Mouse (Mus musculus): ENCODE data around the gene Nes. TPM values are rescaled to one million over a fixed set of nuclear protein-coding genes. Genes with fewer than 3 reads are reported as not detected.

Gene Nes
- polyA plus RNA-seq, 1 experiment from 2014 or later: 76.3 TPM

- H3K4me2 ChIP-seq: no peak overlapping the region
- H3K27me3 ChIP-seq: 0 out of 2 replicates have a peak, but pooled peaks cover 4% of the 10 kb centered on the region
- peaks cover 36% of the 10 kb centered on the region for H3K36me3 ChIP-seq (ENCODE audit: poor library complexity, severe bottlenecking)
- peak overlapping the region; percentile 48 for H3K9ac ChIP-seq
- H3K4me1 ChIP-seq: peaks cover 55% of the 10 kb centered on the region
- peak; percentile 64 for ATAC-seq
- no peak overlapping the region for H3K4me3 ChIP-seq
- H3K27ac ChIP-seq: peak overlapping the region; percentile 54
- WGBS: 6% methylated on average over 4 of the region's 4 CpGs
- no peaks in the 10 kb centered on the region for H3K9me3 ChIP-seq (replicated peaks)
Observed at GRCm38 (mm10) chr3:87944838-87945600, 25.9 kb upstream of the Nes start.

DNA sequence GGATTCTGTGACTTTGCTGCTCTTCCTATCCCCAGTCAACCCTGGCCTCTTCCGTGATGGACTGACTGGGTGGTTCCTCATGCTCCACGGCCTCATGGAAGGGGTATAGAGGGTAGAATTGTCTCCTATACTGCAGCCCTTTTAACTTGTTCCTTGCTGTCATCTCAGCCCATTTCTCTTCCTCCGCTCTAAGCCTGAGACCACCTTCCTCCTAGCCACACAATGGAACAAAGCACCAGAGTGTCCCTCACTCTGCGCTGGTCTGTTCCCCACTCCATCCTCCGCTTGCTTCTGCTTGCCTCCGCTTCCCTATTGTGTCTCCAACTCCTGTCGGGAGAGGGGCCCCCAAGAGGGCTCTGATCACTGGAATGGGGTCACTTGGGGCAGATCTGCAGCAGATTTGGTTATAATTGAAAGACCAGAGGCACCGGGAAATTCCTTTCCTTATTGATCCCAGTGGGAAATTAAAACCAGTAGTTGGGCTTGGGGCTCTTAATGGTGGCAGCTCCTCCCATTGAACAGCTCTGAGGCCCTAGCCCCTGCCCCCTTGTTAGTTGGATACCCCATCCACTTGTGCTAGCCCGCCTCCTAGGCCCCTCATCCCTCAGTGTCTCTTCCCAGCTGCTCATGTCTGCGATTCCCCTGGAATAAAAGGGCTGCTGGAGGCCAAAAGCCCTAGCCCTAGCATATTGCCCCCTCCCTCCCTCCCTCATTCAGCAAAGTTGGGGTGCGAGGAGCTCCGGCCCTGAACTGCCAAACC, 24.9 kb upstream of the Nes start:
- no peak overlapping the region for H3K4me2 ChIP-seq
- no peak; the same call in 1 of the 2 replicates for ATAC-seq
- 0 out of 2 replicates have a peak overlapping the region, but pooled peaks have one; percentile 21 for H3K9ac ChIP-seq
- no peaks in the 10 kb centered on the region for H3K9me3 ChIP-seq (replicated peaks)
- H3K27ac ChIP-seq: peak overlapping the region; percentile 48; the same call in 1 of the 2 replicates
- H3K36me3 ChIP-seq (ENCODE audit: poor library complexity, severe bottlenecking): peaks cover 28% of the 10 kb centered on the region
- 14% methylated on average over 12 of the region's 12 CpGs for WGBS
- H3K4me3 ChIP-seq: no peak overlapping the region
- H3K4me1 ChIP-seq: peaks cover 61% of the 10 kb centered on the region
- 0 out of 2 replicates have a peak, but pooled peaks cover 4% of the 10 kb centered on the region for H3K27me3 ChIP-seq

DNA sequence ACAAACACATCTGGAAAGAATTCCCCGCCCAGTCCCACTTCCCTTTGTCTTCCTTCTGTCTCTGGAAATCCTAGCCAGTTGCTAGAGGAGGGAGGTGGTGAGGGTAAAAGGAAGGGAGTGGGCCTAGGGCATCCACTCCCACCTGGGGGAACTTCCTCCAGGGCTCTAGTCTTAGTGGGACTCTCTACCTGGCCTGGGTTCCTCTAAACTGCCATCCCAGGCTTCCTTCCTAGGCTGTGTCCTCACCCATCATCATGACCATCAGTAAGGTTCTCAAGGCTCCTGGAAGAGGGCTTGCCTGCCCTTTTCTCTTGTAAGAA, 24.4 kb upstream of the Nes start:
- Histone ChIP-seq H3K4me1 (peaks cover 61% of the 10 kb centered on the region), H3K9me3 (replicated peaks) (no peaks in the 10 kb centered on the region), H3K27ac (peak overlapping the region; percentile 48; the same call in 1 of the 2 replicates)

GRCm38 (mm10) chr3:87947056-87947810, 23.6 kb upstream of the Nes start:
- peaks cover 67% of the 10 kb centered on the region for H3K4me1 ChIP-seq
- peak; percentile 11; the same call in 1 of the 2 replicates for ATAC-seq

More for the DNA sequence above, 24.4 kb upstream of the Nes start:
- H3K27me3 ChIP-seq: 0 out of 2 replicates have a peak, but pooled peaks cover 4% of the 10 kb centered on the region
- 0 out of 2 replicates have a peak overlapping the region, but pooled peaks have one; percentile 18 for H3K9ac ChIP-seq
- WGBS: 44% methylated on average over 1 of the region's 1 CpGs
- peaks cover 22% of the 10 kb centered on the region for H3K36me3 ChIP-seq (ENCODE audit: poor library complexity, severe bottlenecking)
- ATAC-seq: no peak
- H3K4me3 ChIP-seq: no peak overlapping the region
- 0 out of 2 replicates have a peak overlapping the region, but pooled peaks have one; percentile 69 for H3K4me2 ChIP-seq

DNA sequence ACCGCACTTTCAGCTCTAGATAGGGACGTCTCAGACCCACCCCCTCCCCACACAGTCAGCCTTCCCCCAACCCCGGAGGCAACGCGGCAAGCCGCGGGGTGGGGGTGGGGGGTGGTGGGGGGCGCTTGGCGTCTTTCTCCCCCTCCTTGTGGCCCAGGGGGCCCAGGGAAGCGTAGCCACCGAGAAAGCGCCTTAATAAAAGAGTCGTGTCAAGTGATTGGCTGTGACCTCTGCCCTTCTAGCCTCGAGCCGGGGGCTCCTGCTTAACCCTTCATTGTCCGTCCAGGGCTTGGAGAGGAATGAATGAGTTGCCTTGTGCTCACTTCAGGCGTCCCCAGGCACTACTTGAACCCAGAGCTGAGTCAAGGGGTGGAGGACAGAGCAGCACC, 23.1 kb upstream of the Nes start:
- WGBS: under 1% methylated on average over 17 of the region's 17 CpGs
- peak overlapping the region; percentile 69 for H3K4me2 ChIP-seq
- no peaks in the 10 kb centered on the region for H3K9me3 ChIP-seq (replicated peaks)
- H3K4me3 ChIP-seq: peak overlapping the region; percentile 36
- no peak overlapping the region for H3K27ac ChIP-seq
- H3K4me1 ChIP-seq: peaks cover 73% of the 10 kb centered on the region
- 0 out of 2 replicates have a peak, but pooled peaks cover 4% of the 10 kb centered on the region for H3K27me3 ChIP-seq
- ATAC-seq: no peak
- H3K36me3 ChIP-seq (ENCODE audit: poor library complexity, severe bottlenecking): 0 out of 2 replicates have a peak, but pooled peaks cover 9% of the 10 kb centered on the region
- peak overlapping the region; percentile 61 for H3K9ac ChIP-seq

More at GRCm38 (mm10) chr3:87947056-87947810, 23.6 kb upstream of the Nes start:
- Histone ChIP-seq H3K9ac (peak overlapping the region; percentile 61; the same call in 1 of the 2 replicates), H3K27ac (peak overlapping the region; percentile 7; the same call in 1 of the 2 replicates), H3K4me3 (peak overlapping the region; percentile 36), H3K9me3 (replicated peaks) (no peaks in the 10 kb centered on the region), H3K4me2 (peak overlapping the region; percentile 69), H3K27me3 (0 out of 2 replicates have a peak, but pooled peaks cover 4% of the 10 kb centered on the region), H3K36me3 (ENCODE audit: poor library complexity, severe bottlenecking) (peaks cover 15% of the 10 kb centered on the region)
- WGBS: 6% methylated on average over 26 of the region's 26 CpGs

GRCm38 (mm10) chr3:87948378-87949265, 22.3 kb upstream of the Nes start, which contains the start of gene Crabp2:
Crabp2 (plus strand) TSS chr3:87948666.
- 0 out of 2 replicates have a peak, but pooled peaks cover 4% of the 10 kb centered on the region for H3K27me3 ChIP-seq
- 0 out of 2 replicates have a peak, but pooled peaks cover 2% of the 10 kb centered on the region for H3K36me3 ChIP-seq (ENCODE audit: poor library complexity, severe bottlenecking)
- peak within 1 kb of the TSS; percentile 69 for H3K4me2 ChIP-seq
- H3K4me1 ChIP-seq: peaks cover 76% of the 10 kb centered on the region
- H3K9ac ChIP-seq: peak within 1 kb of the TSS; percentile 61
- 2% methylated on average over 34 of the region's 35 CpGs for WGBS
- no peak for ATAC-seq
- peak within 1 kb of the TSS; percentile 51; the same call in 1 of the 2 replicates for H3K27ac ChIP-seq
- peak within 1 kb of the TSS; percentile 36 for H3K4me3 ChIP-seq
- H3K9me3 ChIP-seq (replicated peaks): no peaks in the 10 kb centered on the region

GRCm38 (mm10) chr3:87949266-87949954, 21.5 kb upstream of the Nes start:
- Histone ChIP-seq H3K9me3 (replicated peaks) (no peaks in the 10 kb centered on the region), H3K9ac (peak overlapping the region; percentile 61), H3K4me3 (peak overlapping the region; percentile 36), H3K4me2 (peak overlapping the region; percentile 69), H3K36me3 (ENCODE audit: poor library complexity, severe bottlenecking) (no peaks in the 10 kb centered on the region), H3K27me3 (0 out of 2 replicates have a peak, but pooled peaks cover 4% of the 10 kb centered on the region), H3K27ac (peak overlapping the region; percentile 51; the same call in 1 of the 2 replicates), H3K4me1 (peaks cover 76% of the 10 kb centered on the region)
- 6% methylated on average over 16 of the region's 16 CpGs for WGBS
- ATAC-seq: no peak

DNA sequence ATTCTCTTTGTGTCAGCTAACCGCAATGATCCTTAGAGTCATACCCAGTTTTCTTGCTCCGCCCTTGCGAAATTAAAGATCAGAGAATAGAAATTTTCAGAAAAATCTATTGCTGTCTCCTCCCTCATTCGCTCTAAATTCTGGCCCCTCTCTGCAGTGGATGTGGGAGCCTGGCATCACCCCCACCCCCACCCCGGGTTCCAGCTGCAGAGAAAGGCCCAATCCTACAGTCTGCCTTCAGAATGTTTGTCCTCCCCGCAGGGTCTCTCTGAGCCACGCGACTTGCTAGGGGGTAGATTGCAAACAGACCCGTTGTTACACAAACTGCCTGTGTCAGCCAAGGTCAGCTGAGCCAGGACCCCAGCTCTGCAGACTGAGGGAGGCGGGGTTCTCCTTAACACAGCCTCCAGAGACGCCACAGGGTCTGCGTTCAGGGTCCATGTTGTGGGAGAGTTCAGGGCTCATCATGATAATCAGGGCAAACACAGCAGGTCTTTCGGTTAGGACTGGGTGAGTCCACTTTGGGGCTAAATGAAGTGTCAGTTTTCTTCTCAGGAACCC, 20.8 kb upstream of the Nes start:
- H3K4me3 ChIP-seq: peak overlapping the region; percentile 36; the same call in 1 of the 2 replicates
- peaks cover 71% of the 10 kb centered on the region for H3K4me1 ChIP-seq

DNA sequence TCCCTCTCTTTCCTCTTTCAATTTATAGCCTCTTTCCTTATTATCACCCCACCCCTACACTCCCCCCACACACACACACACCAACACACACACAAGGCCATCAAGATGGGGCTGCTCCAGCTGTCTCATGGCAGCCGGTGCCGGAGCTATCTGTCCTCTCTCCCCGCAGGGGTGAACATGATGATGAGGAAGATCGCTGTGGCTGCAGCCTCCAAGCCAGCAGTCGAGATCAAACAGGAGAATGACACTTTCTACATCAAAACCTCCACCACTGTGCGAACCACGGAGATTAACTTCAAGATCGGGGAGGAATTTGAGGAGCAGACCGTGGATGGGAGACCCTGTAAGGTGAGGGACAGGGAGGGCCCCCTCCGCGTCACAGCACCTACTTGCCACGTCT, 18.9 kb upstream of the Nes start:
- H3K27me3 ChIP-seq: 0 out of 2 replicates have a peak, but pooled peaks cover 4% of the 10 kb centered on the region
- H3K27ac ChIP-seq: no peak overlapping the region
- no peak for ATAC-seq
- H3K36me3 ChIP-seq (ENCODE audit: poor library complexity, severe bottlenecking): no peaks in the 10 kb centered on the region
- H3K9me3 ChIP-seq (replicated peaks): no peaks in the 10 kb centered on the region
- 0 out of 2 replicates have a peak overlapping the region, but pooled peaks have one; percentile 46 for H3K9ac ChIP-seq
- H3K4me3 ChIP-seq: no peak overlapping the region
- peak overlapping the region; percentile 31 for H3K4me2 ChIP-seq
- peaks cover 51% of the 10 kb centered on the region for H3K4me1 ChIP-seq
- WGBS: 21% methylated on average over 12 of the region's 12 CpGs

More for the DNA sequence above, 20.8 kb upstream of the Nes start:
- Histone ChIP-seq H3K27ac (peak overlapping the region; percentile 51; the same call in 1 of the 2 replicates), H3K36me3 (ENCODE audit: poor library complexity, severe bottlenecking) (no peaks in the 10 kb centered on the region), H3K9ac (peak overlapping the region; percentile 51), H3K27me3 (0 out of 2 replicates have a peak, but pooled peaks cover 4% of the 10 kb centered on the region), H3K9me3 (replicated peaks) (no peaks in the 10 kb centered on the region), H3K4me2 (peak overlapping the region; percentile 69)
- no peak for ATAC-seq
- WGBS: 5% methylated on average over 13 of the region's 13 CpGs
